Mouse (Mus musculus) CH12.LX (cell line): Measurements from ENCODE around the gene Cdc37. TPM values are rescaled to one million over a fixed set of nuclear protein-coding genes. Genes with fewer than 3 reads are reported as not detected.

Experiments used
- DNase-seq: peaks from one replicate; pipeline ENCODE4 v3.0.0-alpha.2; 2013; ENCODE audit errors: extremely low read depth
- H3K27ac ChIP-seq: 2 replicates; pipeline ENCODE4 v1.5.1; 2012; ENCODE audit warnings: low read depth, mild to moderate bottlenecking, control low read depth, moderate library complexity; ENCODE audit not compliant: insufficient read depth
- H3K27me3 ChIP-seq: replicated peaks from 2 replicates; pipeline ENCODE3; 2012; ENCODE audit warnings: inconsistent platforms
- H3K36me3 ChIP-seq, 2 experiments: replicated peaks in 1 of 2; 2 replicates each; pipeline versions ENCODE3 to v1.6.1; 2012; ENCODE audit warnings: inconsistent platforms in 1 of 2, low read length in 1 of 2, mild to moderate bottlenecking in 1 of 2, mixed read lengths in 1 of 2, moderate library complexity in 1 of 2; ENCODE audit not compliant: control insufficient read depth in 1 of 2, insufficient read depth in 1 of 2
- H3K4me1 ChIP-seq, 2 experiments: 2 replicates each; pipeline ENCODE4 v1.6.1; 2012; ENCODE audit warnings: inconsistent platforms in 1 of 2, moderate library complexity in 1 of 2; ENCODE audit not compliant: insufficient read depth in 2 of 2, control insufficient read depth in 1 of 2
- H3K4me2 ChIP-seq: 2 replicates; pipeline ENCODE4 v1.6.1; 2012; ENCODE audit warnings: low read depth, mild to moderate bottlenecking, control low read depth; ENCODE audit not compliant: poor library complexity, insufficient read depth, severe bottlenecking
- H3K4me3 ChIP-seq, 3 experiments: fragments of 150-350 bp in 1 of 3; sonication (generic) in 1 of 3; replicated peaks in 1 of 3; 2 replicates each; pipeline versions ENCODE3 to v1.5.1; 2011 to 2012; ENCODE audit warnings: low read depth in 2 of 3, low read length in 2 of 3, mild to moderate bottlenecking in 2 of 3, moderate library complexity in 2 of 3, control low read depth in 1 of 3, improper control_type of control experiment in 1 of 3, inconsistent platforms in 1 of 3, mixed read lengths in 1 of 3; ENCODE audit not compliant: poor library complexity in 1 of 3
- H3K79me2 ChIP-seq: replicated peaks from 2 replicates; pipeline ENCODE4 v1.6.1; 2012; ENCODE audit warnings: mild to moderate bottlenecking, moderate library complexity; ENCODE audit not compliant: control insufficient read depth, poor library complexity, insufficient read depth, severe bottlenecking; ENCODE audit errors: extremely low read depth
- H3K9ac ChIP-seq: 2 replicates; pipeline ENCODE4 v1.6.1; 2012; ENCODE audit warnings: low read depth, mild to moderate bottlenecking, control low read depth, moderate library complexity; ENCODE audit not compliant: insufficient read depth
- H3K9me3 ChIP-seq: replicated peaks from 2 replicates; pipeline ENCODE3; 2012; ENCODE audit warnings: low read length, inconsistent platforms, mixed read lengths
- BHLHE40 ChIP-seq: IDR thresholded peaks from 2 replicates; pipeline ENCODE4 v1.6.1; 2011; ENCODE audit warnings: mild to moderate bottlenecking, low read depth, low read length, improper control_type of control experiment
- CHD2 ChIP-seq: IDR thresholded peaks from 2 replicates; pipeline ENCODE4 v1.6.1; 2011; ENCODE audit warnings: low read length, improper control_type of control experiment
- CTCF ChIP-seq, 2 experiments: IDR thresholded peaks in 1 of 2; conservative IDR thresholded peaks in 1 of 2; 2 replicates each; pipeline ENCODE4 v1.5.1; 2011 to 2012; ENCODE audit warnings: low read depth in 2 of 2, low read length in 2 of 2, improper control_type of control experiment in 1 of 2, inconsistent platforms in 1 of 2, mild to moderate bottlenecking in 1 of 2, moderate library complexity in 1 of 2
- ELF1 ChIP-seq: IDR thresholded peaks from 2 replicates; pipeline ENCODE4 v1.6.1; 2014; ENCODE audit warnings: low read depth, mild to moderate bottlenecking, inconsistent platforms, low read length, improper control_type of control experiment
- EP300 ChIP-seq: IDR thresholded peaks from 2 replicates; pipeline ENCODE4 v1.6.1; 2011; ENCODE audit warnings: low read length, improper control_type of control experiment
- HCFC1 ChIP-seq: IDR thresholded peaks from 2 replicates; pipeline ENCODE4 v1.6.1; 2012; ENCODE audit warnings: low read depth, mild to moderate bottlenecking, inconsistent platforms, low read length, improper control_type of control experiment
- IRF4 ChIP-seq: IDR thresholded peaks from 2 replicates; pipeline ENCODE4 v1.6.1; 2014; ENCODE audit warnings: low read depth, mild to moderate bottlenecking, inconsistent platforms, low read length, improper control_type of control experiment
- JUN ChIP-seq: IDR thresholded peaks from 2 replicates; pipeline ENCODE4 v1.6.1; 2011; ENCODE audit warnings: low read depth, mild to moderate bottlenecking, low read length, improper control_type of control experiment, moderate library complexity; ENCODE audit not compliant: insufficient read depth
- MAFK ChIP-seq: IDR thresholded peaks from 2 replicates; pipeline ENCODE4 v1.6.1; 2011; ENCODE audit warnings: low read length, improper control_type of control experiment; ENCODE audit not compliant: insufficient replicate concordance
- MAX ChIP-seq: IDR thresholded peaks from 2 replicates; pipeline ENCODE4 v1.6.1; 2011; ENCODE audit warnings: low read length, improper control_type of control experiment
- MXI1 ChIP-seq: IDR thresholded peaks from 2 replicates; pipeline ENCODE4 v1.6.1; 2011; ENCODE audit warnings: mild to moderate bottlenecking, low read depth, low read length, improper control_type of control experiment
- NELFE ChIP-seq: IDR thresholded peaks from 2 replicates; pipeline ENCODE4 v1.6.1; 2011; ENCODE audit warnings: low read depth, low read length, improper control_type of control experiment
- NRF1 ChIP-seq: IDR thresholded peaks from 2 replicates; pipeline ENCODE4 v1.6.1; 2014; ENCODE audit warnings: low read depth, mild to moderate bottlenecking, inconsistent platforms, low read length, improper control_type of control experiment, moderate library complexity
- RCOR1 ChIP-seq: conservative IDR thresholded peaks from 2 replicates; pipeline ENCODE4 v1.6.1; 2012; ENCODE audit warnings: low read depth, mild to moderate bottlenecking, inconsistent platforms, low read length, improper control_type of control experiment
- TBP ChIP-seq: conservative IDR thresholded peaks from 2 replicates; pipeline ENCODE4 v1.6.1; 2011; ENCODE audit warnings: low read depth, low read length, improper control_type of control experiment
- ZMIZ1 ChIP-seq: IDR thresholded peaks from 2 replicates; pipeline ENCODE4 v1.6.1; 2012; ENCODE audit warnings: low read depth, mild to moderate bottlenecking, inconsistent platforms, low read length, improper control_type of control experiment
- dilution Hi-C: fragments of 300-500 bp; cut with MboI; formaldehyde crosslinking; loops from 2 replicates; pipeline ENCODE4 v1.14.3; 2020; ENCODE audit warnings: low sequenced_read_pairs; ENCODE audit not compliant: extremely low pct_unique_long_range_greater_than_20kb, extremely low pct_ligation_motif_present
- in situ Hi-C: fragments of 300-500 bp; cut with MboI; formaldehyde crosslinking; loops from 3 replicates; pipeline ENCODE4 v1.14.3; 2019; ENCODE audit warnings: low sequenced_read_pairs, low pct_ligation_motif_present, low pct_unique_long_range_greater_than_20kb, mixed read lengths
- polyA plus RNA-seq: library from polyadenylated mRNA; unstranded; fragments of >175 nt; gene quantifications from 2 replicates; pipeline ENCODE4 v1.2.1, GENCODE M21; 2012; ENCODE audit warnings: low read depth; ENCODE audit not compliant: insufficient read length
- total RNA-seq, 2 experiments: library from RNA; depleted of rRNA; stranded (reverse); fragments of 300-350 nt in 1 of 2; fragments of >200 nt in 1 of 2; gene quantifications; 2 replicates each; pipeline ENCODE4 v1.2.3; 2012 to 2014

Gene Cdc37
- total and polyA plus RNA-seq, 3 experiments, result 87.2 to 447 (median 230) TPM

GRCm38 (mm10) chr9:21165952-21166451, 16.2 kb upstream of the Cdc37 start:
- Histone ChIP-seq H3K9ac (no peak overlapping the region), H3K36me3 (peaks cover 0 to 21% of the 10 kb centered on the region in 2 experiments), H3K27ac (no peak overlapping the region), H3K4me1 (peaks cover 19 to 47% of the 10 kb centered on the region in 2 experiments), H3K4me2 (no peak overlapping the region), H3K27me3 (no peaks in the 10 kb centered on the region), H3K79me2 (no peaks in the 10 kb centered on the region), H3K9me3 (peaks cover 12% of the 10 kb centered on the region), H3K4me3 (no peak overlapping the region)
- dilution Hi-C loops, result no loop called here
- in situ Hi-C loops, result no loop called here
- TF ChIP-seq CTCF (conservative IDR thresholded peaks at IDR 0.05 in 1 of 2, IDR thresholded peaks at IDR 0.05 in 1 of 2; ENCODE audit: low read depth in 2 of 2, low read length in 2 of 2) (peak in 1 of 2 experiments; percentile 21; a peak in 1 of 4 replicates), TBP (no peak), MAFK (no peak), CHD2 (no peak)
- DNase-seq, result no peak

DNA sequence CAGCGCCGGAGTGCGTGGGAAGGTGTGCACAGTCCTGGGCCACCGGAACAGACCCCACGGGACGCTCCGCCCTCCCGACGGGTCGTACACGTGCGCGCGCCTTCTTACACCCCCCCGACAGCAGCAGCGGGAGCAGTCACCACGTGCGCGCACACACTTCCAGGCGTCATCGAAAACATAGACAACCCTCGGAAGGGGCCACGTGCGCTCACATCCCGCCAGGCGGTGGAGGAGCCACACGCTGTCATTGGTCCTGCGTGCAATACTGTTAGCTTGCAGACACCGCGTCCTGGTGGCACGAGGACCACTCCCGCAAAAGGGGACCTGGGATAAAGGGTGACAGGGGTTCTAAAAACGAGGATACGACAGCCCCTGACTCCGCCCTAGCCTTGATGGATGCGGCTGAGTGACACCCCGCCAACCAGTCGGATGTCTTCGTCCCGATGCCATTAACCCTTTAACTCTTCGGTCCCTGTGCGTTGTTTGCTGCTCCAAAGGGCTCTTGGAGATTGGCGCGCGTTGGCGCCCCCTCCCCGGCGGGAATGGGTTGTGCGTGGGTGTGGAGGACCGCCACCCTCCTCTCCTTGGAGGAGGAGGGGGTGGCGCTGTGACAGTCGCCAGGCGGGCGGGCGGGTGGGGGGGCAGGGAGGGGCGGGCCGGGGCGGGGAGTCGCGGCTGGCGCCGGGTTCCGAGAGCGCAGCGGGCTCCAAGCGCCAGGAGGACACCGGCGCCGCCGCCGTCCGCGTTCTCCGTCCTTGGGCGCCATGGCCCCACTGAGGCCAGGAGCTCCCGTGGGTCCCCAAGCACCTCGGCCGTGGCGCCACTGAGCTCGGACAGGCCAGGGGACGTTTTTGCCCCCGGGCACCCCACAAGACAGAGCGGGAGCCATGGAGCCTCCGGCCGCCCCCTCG, 15.5 kb upstream of the Cdc37 start, which contains the start of gene Pde4a:
Pde4a (plus strand) TSS at position 674 of the 911 bp plus-strand sequence.
- Histone ChIP-seq H3K9me3 (peaks cover 12% of the 10 kb centered on the region), H3K36me3 (peaks cover 0 to 21% of the 10 kb centered on the region in 2 experiments), H3K4me2 (0 out of 2 replicates have a peak within 1 kb of the TSS, but pooled peaks have one; percentile 2), H3K4me3 (no peak within 1 kb of the TSS), H3K27me3 (no peaks in the 10 kb centered on the region), H3K79me2 (no peaks in the 10 kb centered on the region), H3K4me1 (peaks cover 21 to 54% of the 10 kb centered on the region in 2 experiments), H3K27ac (no peak within 1 kb of the TSS), H3K9ac (no peak within 1 kb of the TSS)
- dilution Hi-C loops (no loop called here), in situ Hi-C loops (no loop called here)
- DNase-seq, result no peak
- TF ChIP-seq ZMIZ1, result no peak
- no peak for TF ChIP-seq RCOR1
- no peak for TF ChIP-seq MAX
- no peak for TF ChIP-seq MXI1
- no peak for TF ChIP-seq CTCF (conservative IDR thresholded peaks at IDR 0.05 in 1 of 2, IDR thresholded peaks at IDR 0.05 in 1 of 2; ENCODE audit: low read depth in 2 of 2, low read length in 2 of 2)
- no peak for TF ChIP-seq BHLHE40
- no peak for TF ChIP-seq JUN
- no peak for TF ChIP-seq EP300
- no peak for TF ChIP-seq IRF4
- TF ChIP-seq HCFC1, result no peak
- no peak for TF ChIP-seq NELFE
- TF ChIP-seq ELF1, result no peak
- no peak for TF ChIP-seq NRF1
